Mouse (Mus musculus) cerebellum, postnatal 25 days (tissue): ENCODE results near the gene Shroom3.
A peak's percentile ranks its signal among the peaks of the same experiment; 100 is the strongest.

Experiments
- DNase-seq, 2 experiments: peaks; one replicate each; pipeline ENCODE4 v3.0.0; 2021; ENCODE audit warnings: mixed read lengths in 2 of 2

Shroom3 gene

GRCm38 (mm10) chr5:92759156-92759745, 76.0 kb downstream of the Shroom3 start:
- no peak for DNase-seq

GRCm38 (mm10) chr5:92760542-92760941, 77.3 kb downstream of the Shroom3 start:
- no peak for DNase-seq

DNA sequence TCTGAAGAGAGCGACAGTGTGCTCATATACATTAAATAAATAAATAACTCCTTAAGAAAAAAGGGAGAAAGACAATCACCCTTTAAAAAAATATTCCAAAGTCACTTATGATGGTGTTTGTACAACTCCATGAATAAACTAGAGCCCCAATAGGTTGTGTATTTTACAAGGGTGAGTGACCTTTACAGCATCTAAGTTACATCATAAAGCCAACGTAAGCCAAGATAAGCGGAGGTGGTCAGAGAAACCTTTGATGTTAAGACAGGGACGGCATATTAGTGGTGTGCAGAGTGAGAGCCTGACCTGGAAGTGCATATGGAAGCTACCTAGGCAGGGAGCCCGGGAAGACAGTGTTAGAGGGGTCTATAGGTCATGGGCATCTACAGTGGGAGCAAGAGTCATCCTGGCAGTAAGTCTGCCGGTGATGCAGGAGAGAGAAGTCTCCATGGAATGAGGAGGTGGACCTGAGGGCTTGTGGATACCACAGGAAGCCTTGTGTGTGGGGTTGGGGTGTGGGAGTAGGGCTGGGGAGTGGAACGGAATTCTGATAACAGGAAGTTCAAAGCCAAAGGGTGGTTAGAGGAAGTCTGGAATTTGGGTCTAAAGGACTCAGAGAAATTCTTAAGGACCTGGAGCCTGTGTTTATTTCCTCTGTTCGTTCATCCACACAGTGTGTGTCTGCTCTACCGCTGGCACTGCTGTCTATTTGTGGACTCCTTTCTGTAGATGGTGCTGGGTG, 78.5 kb downstream of the Shroom3 start:
- DNase-seq = no peak

GRCm38 (mm10) chr5:92762425-92762824, 79.2 kb downstream of the Shroom3 start:
- DNase-seq = no peak

DNA sequence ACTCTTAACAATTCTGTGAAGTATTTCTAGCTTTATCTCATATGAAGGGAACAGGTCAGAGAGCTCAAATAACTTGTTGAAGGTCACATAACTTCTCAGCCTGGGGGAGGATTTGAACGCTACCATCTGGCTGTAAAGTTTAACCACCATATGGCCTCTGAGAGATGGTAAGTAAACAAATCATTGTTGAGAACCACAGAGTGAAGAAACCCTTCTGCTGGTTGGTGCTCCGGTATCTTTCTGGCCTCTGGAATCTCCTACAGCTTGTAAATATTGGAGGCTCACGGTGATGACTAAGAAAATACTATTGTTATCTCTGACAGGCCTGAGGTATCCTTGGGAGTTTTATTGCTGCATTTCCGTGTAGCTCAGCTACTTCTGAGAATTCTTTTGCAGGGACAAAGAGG, 80.3 kb downstream of the Shroom3 start:
- no peak for DNase-seq

GRCm38 (mm10) chr5:92766301-92766700, 83.1 kb downstream of the Shroom3 start:
- no peak for DNase-seq

- DNase-seq = no peak
Observed at GRCm38 (mm10) chr5:92767194-92767777, 84.1 kb downstream of the Shroom3 start.

DNA sequence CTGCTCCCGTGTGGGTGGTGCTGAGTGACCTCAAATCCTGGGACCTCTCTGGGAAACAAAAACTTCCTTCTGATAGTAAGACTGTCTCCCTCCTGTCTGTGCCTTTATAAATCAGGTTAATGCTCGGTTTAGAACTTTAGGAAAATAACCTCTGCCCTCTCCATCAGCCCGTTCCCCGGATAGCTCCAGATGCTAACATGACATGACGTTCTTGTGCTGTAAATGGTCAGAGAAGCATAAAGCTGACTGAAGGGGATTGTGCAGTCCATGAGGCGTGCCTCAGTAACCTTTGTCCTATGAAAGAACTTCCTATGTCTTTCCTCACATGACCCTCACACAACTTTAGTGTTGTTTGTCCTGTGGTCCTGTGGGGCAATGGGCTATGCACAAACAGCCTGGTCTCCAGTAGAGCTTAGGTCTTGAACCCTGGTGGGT, 84.6 kb downstream of the Shroom3 start:
- DNase-seq = no peak

DNA sequence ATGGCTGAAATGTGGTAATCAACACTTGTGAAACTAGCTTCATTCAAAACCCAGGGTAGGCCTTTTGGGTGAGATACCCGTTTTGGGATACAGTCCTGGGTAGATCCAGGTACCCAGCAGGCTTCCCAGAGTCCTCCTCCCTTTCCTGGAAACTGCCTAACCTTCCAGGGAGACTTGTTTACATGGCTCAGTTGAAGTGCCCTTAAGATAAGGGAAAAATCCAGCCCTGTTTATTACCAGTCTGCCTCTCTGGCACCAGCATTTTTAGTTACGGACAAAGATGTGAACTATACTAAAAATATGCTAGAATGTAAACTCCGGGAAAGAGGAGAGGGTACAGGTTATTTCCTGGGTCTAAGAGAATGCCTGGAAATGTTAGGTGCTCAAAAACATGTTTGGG, 90.6 kb downstream of the Shroom3 start:
- DNase-seq = no peak

GRCm38 (mm10) chr5:92774419-92774818, 91.2 kb downstream of the Shroom3 start:
- DNase-seq = no peak

DNA sequence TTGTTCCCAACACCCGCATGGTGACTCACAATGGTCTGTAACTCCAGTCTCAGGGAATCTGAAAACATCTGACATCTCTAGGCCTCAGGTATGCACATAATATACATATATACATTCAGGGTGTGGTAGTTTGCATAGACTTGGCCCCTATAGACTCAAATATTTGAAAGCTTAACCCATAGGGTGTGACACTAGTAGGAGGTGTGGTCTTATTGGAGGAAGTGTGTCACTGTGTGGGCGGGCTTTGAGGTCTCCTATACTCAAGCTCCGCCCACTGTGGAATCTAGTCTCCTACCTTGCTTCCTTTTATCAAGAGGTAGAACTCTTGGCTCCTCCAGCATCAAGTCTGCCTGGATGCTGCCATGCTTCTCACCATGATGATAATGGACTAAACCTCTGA, 91.7 kb downstream of the Shroom3 start:
- DNase-seq = no peak

DNA sequence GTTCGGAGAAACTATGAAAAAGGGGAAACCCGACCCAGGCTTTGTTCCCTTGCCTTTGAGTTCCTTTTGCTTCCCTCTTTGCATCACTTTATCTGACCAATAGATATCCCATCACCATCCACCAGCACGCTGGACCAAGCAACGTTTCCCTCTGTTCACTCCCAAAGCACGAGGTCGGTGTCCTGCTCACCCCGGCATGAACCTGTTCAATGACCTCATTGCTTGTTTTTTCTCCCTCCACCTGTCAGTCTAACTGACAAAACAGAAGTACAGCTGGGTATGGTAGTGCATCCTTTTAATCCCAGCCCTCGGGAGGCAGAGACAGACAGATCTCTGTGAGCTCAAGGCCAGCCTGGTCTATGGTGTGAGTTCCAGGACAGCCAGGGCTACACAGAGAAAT, 95.2 kb downstream of the Shroom3 start:
- no peak for DNase-seq

DNA sequence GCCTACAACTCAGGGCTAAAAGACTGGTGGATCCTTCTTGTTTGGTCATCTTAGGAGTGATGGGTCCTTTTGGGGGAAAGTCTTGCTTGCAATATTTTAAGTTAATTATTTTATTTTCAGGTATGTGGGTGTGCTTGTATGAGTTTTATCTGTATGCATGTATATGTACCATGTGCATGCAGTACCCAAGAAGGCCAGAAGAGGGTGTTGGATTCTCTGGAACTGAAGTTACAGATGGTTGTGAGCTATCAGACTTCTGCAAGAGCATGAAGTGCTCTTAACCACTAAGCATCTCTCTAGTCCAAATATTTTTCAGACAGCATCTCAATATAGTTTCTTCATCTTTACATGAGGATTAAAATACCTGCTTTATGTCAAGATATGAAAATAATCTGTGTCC, 97.8 kb downstream of the Shroom3 start:
- no peak for DNase-seq

GRCm38 (mm10) chr5:92784037-92784860, 101.0 kb downstream of the Shroom3 start:
- no peak for DNase-seq

GRCm38 (mm10) chr5:92785870-92786436, 102.7 kb downstream of the Shroom3 start:
- no peak for DNase-seq

- no peak for DNase-seq
Observed at GRCm38 (mm10) chr5:92788990-92789389, 105.8 kb downstream of the Shroom3 start.

DNA sequence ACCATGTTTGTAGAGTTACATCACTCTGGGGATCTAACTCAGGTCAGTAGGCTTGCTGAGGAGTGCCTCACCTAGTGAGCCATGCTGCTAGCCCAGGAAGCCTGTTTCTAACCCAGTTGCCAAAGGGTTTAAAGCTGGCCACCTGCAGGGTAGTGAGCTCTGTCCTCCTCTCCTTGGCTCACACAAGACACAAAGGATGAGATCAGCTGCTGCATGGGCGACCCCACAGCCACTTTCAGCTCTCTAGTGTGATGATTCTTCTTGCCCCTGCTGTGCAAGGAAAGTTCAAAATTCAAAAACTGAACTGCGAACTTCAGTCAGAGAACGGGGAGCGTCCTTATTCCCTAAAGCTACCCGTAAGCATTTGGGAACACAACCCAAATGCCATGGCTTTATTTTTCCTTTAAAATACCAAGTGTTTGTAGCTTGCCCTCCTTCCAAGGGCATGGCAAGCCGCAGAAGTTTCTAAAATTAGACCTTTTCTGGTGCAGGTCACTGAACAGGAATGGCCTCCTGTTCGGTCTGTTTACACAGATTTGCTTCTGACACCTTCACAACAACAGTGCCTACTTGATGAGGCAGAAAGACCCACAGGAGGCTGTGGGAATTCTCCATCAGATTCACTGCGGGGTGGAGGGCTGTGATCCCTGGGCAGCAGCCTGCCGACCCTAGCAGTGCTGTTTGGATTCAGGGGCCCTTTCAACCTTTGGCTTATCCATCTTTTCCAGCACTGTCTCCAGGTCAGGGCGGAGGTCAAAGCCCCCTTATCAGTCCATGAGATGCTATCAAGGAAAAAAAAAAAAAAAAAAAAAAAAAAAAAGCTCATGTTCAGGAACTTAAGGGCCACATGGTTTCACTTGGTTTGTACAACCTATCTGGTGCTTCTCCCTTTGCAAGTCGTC, 113.1 kb downstream of the Shroom3 start:
- no peak for DNase-seq

GRCm38 (mm10) chr5:92797981-92798380, 114.7 kb downstream of the Shroom3 start:
- no peak for DNase-seq

DNA sequence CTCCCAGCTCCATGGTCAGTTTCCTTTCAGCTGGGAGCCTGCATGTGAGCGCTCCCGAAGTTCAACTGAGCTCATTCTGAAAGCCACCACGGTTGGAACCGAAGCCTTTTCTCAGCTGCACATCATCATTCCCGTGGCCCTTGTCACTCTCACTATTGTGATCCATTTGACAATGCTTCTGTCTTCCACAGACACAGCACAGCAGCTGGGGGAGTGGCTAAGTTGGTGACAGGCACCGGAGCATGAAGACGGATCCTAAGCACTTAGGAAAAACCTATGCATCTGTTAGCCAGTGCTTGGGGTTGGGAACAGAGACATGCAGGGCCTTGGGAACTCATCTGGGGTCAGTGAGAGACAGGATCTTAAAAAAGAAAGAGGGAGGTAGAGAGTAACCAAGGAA, 121.1 kb downstream of the Shroom3 start:
- DNase-seq = no peak

- peak; percentile 66 to 75 for DNase-seq
Observed at GRCm38 (mm10) chr5:92808503-92809415, 125.5 kb downstream of the Shroom3 start.

GRCm38 (mm10) chr5:92809416-92809750, 126.1 kb downstream of the Shroom3 start:
- DNase-seq = no peak
